Mouse (Mus musculus) Patski (cell line): ENCODE measurements at regions not wholly inside any gene's neighbourhood (a gene's known extent, or its start where the extent isn't known, plus 50 kb on each side); places are given as distances from the start of the nearest gene placed in this dataset.

Source experiments
- ATAC-seq: fragments of 100-300 bp; one replicate; pipeline ENCODE4 v1.8.0; 2021
- CTCF ChIA-PET: fragments of 350-600 bp; sonication (Branson Sonifier 250); formaldehyde crosslinking; loops from one replicate; lab custom pipeline; 2022; ENCODE audit warnings: inconsistent platforms; lab: Charles Lee
- POLR2A ChIA-PET: fragments of 350-600 bp; sonication (Branson Sonifier 250); formaldehyde crosslinking; loops from one replicate; lab custom pipeline; 2022; ENCODE audit warnings: antibody characterized with exemption, inconsistent platforms; lab: Charles Lee
- DNase-seq: peaks from one replicate; pipeline ENCODE4 v3.0.0-alpha.2; 2011; ENCODE audit warnings: low read depth, low spot score
- H3K27me3 ChIP-seq: fragments of 371-371 bp; one replicate; pipeline ENCODE4 v1.5.1; 2021
- CTCF ChIP-seq: fragments of 100-300 bp; IDR thresholded peaks from one replicate; pipeline ENCODE4 v1.5.1; 2021
- in situ Hi-C: fragments of 300-500 bp; cut with MboI; formaldehyde crosslinking; loops from 3 replicates; pipeline ENCODE4 v1.11.1; 2018; ENCODE audit warnings: low pct_unique_long_range_greater_than_20kb, mixed read lengths

GRCm38 (mm10) chr16:30888556-30889323 lies 192.5 kb downstream of the Xxylt1 start:
- no peak for DNase-seq
- no peaks in the 10 kb centered on the region for H3K27me3 ChIP-seq
- TF ChIP-seq CTCF = no peak
- ChIA-PET POLR2A (no interaction called here), CTCF (no interaction called here)
- in situ Hi-C loops = no loop called here
- no peak for ATAC-seq

- DNase-seq (no peak), ATAC-seq (no peak)
- ChIA-PET POLR2A (no interaction called here), CTCF (no interaction called here)
- in situ Hi-C loops = no loop called here
- H3K27me3 ChIP-seq = no peaks in the 10 kb centered on the region
- TF ChIP-seq CTCF = no peak
These were observed 188.6 kb downstream of the Xxylt1 start for GRCm38 (mm10) chr16:30892606-30893005.

- no peaks in the 10 kb centered on the region for H3K27me3 ChIP-seq
- no peak for DNase-seq
- in situ Hi-C loops = no loop called here
- ATAC-seq = no peak
- TF ChIP-seq CTCF = no peak
- CTCF ChIA-PET = interaction anchor here (0.7 kb wide), 1 partner anchor 11 kb away, joined by 3 read pairs; no protein-coding TSS in a partner anchor
- POLR2A ChIA-PET = no interaction called here
These were observed 187.1 kb downstream of the Xxylt1 start for GRCm38 (mm10) chr16:30894086-30894485.

- no peak for DNase-seq
- in situ Hi-C loops = no loop called here
- ATAC-seq = no peak
- H3K27me3 ChIP-seq = no peaks in the 10 kb centered on the region
- CTCF ChIA-PET = interaction anchor here (1.5 kb wide), 1 partner anchor 8 kb away, joined by 5 read pairs; no protein-coding TSS in a partner anchor
- TF ChIP-seq CTCF = no peak
- POLR2A ChIA-PET = interaction anchor here (1.2 kb wide), 1 partner anchor 185 kb away, joined by 3 read pairs; no protein-coding TSS in a partner anchor
These were observed 186.2 kb downstream of the Xxylt1 start for GRCm38 (mm10) chr16:30895021-30895420.

GRCm38 (mm10) chr16:30897371-30897770 lies 183.9 kb downstream of the Xxylt1 start:
- TF ChIP-seq CTCF = no peak
- ChIA-PET POLR2A (no interaction called here), CTCF (no interaction called here)
- ATAC-seq = no peak
- H3K27me3 ChIP-seq = no peaks in the 10 kb centered on the region
- in situ Hi-C loops = no loop called here
- DNase-seq = no peak

GRCm38 (mm10) chr16:30900121-30900520 lies 181.1 kb downstream of the Xxylt1 start:
- DNase-seq = no peak
- CTCF ChIA-PET = interaction anchor here (1.3 kb wide), 1 partner anchor 24 kb away, joined by 3 read pairs; no protein-coding TSS in a partner anchor
- no peaks in the 10 kb centered on the region for H3K27me3 ChIP-seq
- POLR2A ChIA-PET = no interaction called here
- ATAC-seq = no peak
- no peak for TF ChIP-seq CTCF
- in situ Hi-C loops = no loop called here

- ATAC-seq = no peak
- ChIA-PET POLR2A (no interaction called here), CTCF (interaction anchor here (0.6 to 1.3 kb wide), 4 partner anchors 12 to 95 kb away, joined by 3 read pairs; no protein-coding TSS in a partner anchor)
- TF ChIP-seq CTCF = no peak
- no peak for DNase-seq
- in situ Hi-C loops = no loop called here
- H3K27me3 ChIP-seq = no peaks in the 10 kb centered on the region
These were observed 179.9 kb downstream of the Xxylt1 start for GRCm38 (mm10) chr16:30901309-30901708.
